In genomic region chr10:80423562-80423961, GRCm38 (mm10) we compare ENCODE assay signal across 8 mouse cellular contexts. TPM values are rescaled to one million over a fixed set of nuclear protein-coding genes. Genes with fewer than 3 reads are reported as not detected.
DNase-seq lines count a peak whose midpoint lies in the region; ATAC-seq and TF ChIP-seq lines count a peak whose summit lies in the region.

No protein-coding gene starts in this region.

- peaks cover 73% of the 10 kb centered on the region for H3K36me3 ChIP-seq in forebrain, embryonic 15.5 days
- peaks cover 44% of the 10 kb centered on the region for H3K36me3 ChIP-seq in small intestine, adult 2 months (ENCODE audit: control insufficient read depth, insufficient read depth, low read length)

- peaks cover 44% of the 10 kb centered on the region for H3K4me1 ChIP-seq in forebrain, embryonic 15.5 days
- peaks cover 55% of the 10 kb centered on the region for H3K4me1 ChIP-seq in small intestine, adult 2 months (ENCODE audit: control insufficient read depth, insufficient read depth, insufficient read length, low read length)

- TF ChIP-seq CTCF in small intestine, adult 2 months (IDR thresholded peaks at IDR 0.05; ENCODE audit: extremely low read depth, insufficient read length, insufficient replicate concordance, low read depth, low read length): no peak

- peak; percentile 54 for DNase-seq in kidney, postnatal 10 days
- DNase-seq in kidney, adult 18-20 months: no peak
- DNase-seq in R1 (ENCODE audit: low read depth, low spot score): peak; percentile 91
- DNase-seq in T-cell, adult 2 months (ENCODE audit: low spot score): no peak
- no peak for DNase-seq in adrenal gland, adult (ENCODE audit: inconsistent age in 2 of 2, low spot score in 1 of 2)

- ATAC-seq in forebrain, embryonic 15.5 days (replicated peaks): no peak
- no peak for ATAC-seq in monocyte, adult 5-6 weeks (replicated peaks; ENCODE audit: insufficient number of reproducible peaks, low FRiP score, low TSS enrichment, poor library complexity, severe bottlenecking)

- H3K4me3 ChIP-seq in forebrain, embryonic 15.5 days: no peak overlapping the region
- no peak overlapping the region for H3K4me3 ChIP-seq in small intestine, adult 2 months (ENCODE audit: low read depth, low read length)

- 45% methylated on average over 4 of the region's 4 CpGs for WGBS in forebrain, embryonic 15.5 days
- 29% methylated on average over 4 of the region's 4 CpGs for WGBS in small intestine, adult 2 months

- no peak for TF ChIP-seq POLR2A in small intestine, adult 2 months (IDR thresholded peaks at IDR 0.05; ENCODE audit: low read depth, low read length)

- H3K9me3 ChIP-seq in forebrain, embryonic 15.5 days: no peaks in the 10 kb centered on the region

- no peak overlapping the region for H3K9ac ChIP-seq in forebrain, embryonic 15.5 days (replicated peaks)

- no peaks in the 10 kb centered on the region for H3K27me3 ChIP-seq in forebrain, embryonic 15.5 days
- no peaks in the 10 kb centered on the region for H3K27me3 ChIP-seq in small intestine, adult 2 months (ENCODE audit: control insufficient read depth, insufficient read depth, low read length)

- H3K4me2 ChIP-seq in forebrain, embryonic 15.5 days (replicated peaks): no peak overlapping the region

- peak overlapping the region; percentile 69 for H3K27ac ChIP-seq in forebrain, embryonic 15.5 days (replicated peaks)
- peak overlapping the region; percentile 27; the same call in 1 of the 2 replicates for H3K27ac ChIP-seq in small intestine, adult 2 months (ENCODE audit: insufficient read depth, low read depth, low read length)

RNA-seq across cellular contexts. Expression of gene Tcf3, which starts 9.9 kb away (rescaled TPM):
- polyA plus RNA-seq in forebrain, embryonic 15.5 days (2015; fragmentation: Nextera tagmentation; extraction: Ambion mirVana): 85.2 and 89.6 TPM in 2 replicates
- polyA plus RNA-seq in small intestine, adult 2 months (2012; rRNA removed): 45.6 and 101 TPM in 2 replicates
- 18.9 to 30.0 TPM (median 26.1 TPM) in 3 replicates for total RNA-seq in monocyte, adult 5-6 weeks (2017)

RNA-seq across cellular contexts. Expression of gene Uqcr11, which starts 16.9 kb away (rescaled TPM):
- 551 and 574 TPM in 2 replicates for polyA plus RNA-seq in forebrain, embryonic 15.5 days (2015; fragmentation: Nextera tagmentation; extraction: Ambion mirVana)
- polyA plus RNA-seq in small intestine, adult 2 months (2012; rRNA removed): 2,051 and 2,588 TPM in 2 replicates
- 56.9 to 82.5 TPM (median 76.8 TPM) in 3 replicates for total RNA-seq in monocyte, adult 5-6 weeks (2017)

RNA-seq across cellular contexts. Expression of gene Mbd3, which starts 24.2 kb away (rescaled TPM):
- 281 and 295 TPM in 2 replicates for polyA plus RNA-seq in forebrain, embryonic 15.5 days (2015; fragmentation: Nextera tagmentation; extraction: Ambion mirVana)
- polyA plus RNA-seq in small intestine, adult 2 months (2012; rRNA removed): 55.1 and 85.7 TPM in 2 replicates
- 11.4 to 34.6 TPM (median 18.6 TPM) in 3 replicates for total RNA-seq in monocyte, adult 5-6 weeks (2017)

RNA-seq across cellular contexts. Expression of gene Mex3d, which starts 36.1 kb away (rescaled TPM):
- 22.0 and 22.7 TPM in 2 replicates for polyA plus RNA-seq in forebrain, embryonic 15.5 days (2015; fragmentation: Nextera tagmentation; extraction: Ambion mirVana)
- 10.3 and 20.6 TPM in 2 replicates for polyA plus RNA-seq in small intestine, adult 2 months (2012; rRNA removed)
- total RNA-seq in monocyte, adult 5-6 weeks (2017): 4.1 to 5.3 TPM (median 5.2 TPM) in 3 replicates

Comparison
In these comparisons a context has a peak if more than half of its experiments do, and no peak if none do; other contexts are left out.
1. DNase-seq: peak in kidney, postnatal 10 days (single experiment) and R1 (single experiment); none in kidney, adult 18-20 months (single experiment), T-cell, adult 2 months (single experiment) and adrenal gland, adult (0 of 2).